ENCODE assay signal across 21 mouse cellular contexts in genomic region chr1:150027265-150027664, GRCm38 (mm10).
DNase-seq lines count a peak whose midpoint lies in the region; ATAC-seq and TF ChIP-seq lines count a peak whose summit lies in the region.
"Had no signal": no experiment of that assay in that cellular context is flagged by ENCODE, and none has a peak within 500 bp of the region (broad histone marks: within the 10 kb centered on the region; RNA-seq: fewer than 3 reads in every experiment).

No protein-coding gene starts in this region.

- H3K27me3 ChIP-seq in Patski: no peaks in the 10 kb centered on the region
- H3K27me3 ChIP-seq in stomach, postnatal 0 days (ENCODE audit: control insufficient read depth, insufficient read depth, low read length): no peaks in the 10 kb centered on the region
- H3K27me3 ChIP-seq: CH12.LX; embryonic facial prominence, embryonic 12.5 days; forebrain, embryonic 13.5 days had no signal

- 26% methylated on average over 5 of the region's 5 CpGs for WGBS in stomach, postnatal 0 days

- POLR2A ChIA-PET in Patski (lab: Charles Lee): no interaction called here

- H3K4me2 ChIP-seq in stomach, postnatal 0 days (replicated peaks; ENCODE audit: low read depth): no peak overlapping the region
- H3K4me2 ChIP-seq: embryonic facial prominence, embryonic 12.5 days; forebrain, embryonic 13.5 days; hindbrain, embryonic 14.5 days had no signal

- TF ChIP-seq CTCF in Patski (IDR thresholded peaks at IDR 0.05): no peak
- no peak for TF ChIP-seq CTCF in stomach, postnatal 0 days (IDR thresholded peaks at IDR 0.05; ENCODE audit: low read depth)

- no peak overlapping the region for H3K9ac ChIP-seq in stomach, postnatal 0 days (ENCODE audit: low read length)
- H3K9ac ChIP-seq: embryonic facial prominence, embryonic 12.5 days; forebrain, embryonic 13.5 days; hindbrain, embryonic 14.5 days had no signal

- peak; percentile 4 to 18 for DNase-seq in heart, adult 18-20 months
- no peak for DNase-seq in heart, postnatal 25 days (ENCODE audit: low spot score)
- peak; percentile 3 for DNase-seq in lung, postnatal 25 days (ENCODE audit: low spot score)
- no peak for DNase-seq in lung, postnatal 4 days
- no peak for DNase-seq in Patski (ENCODE audit: low read depth, low spot score)
- DNase-seq in stomach, postnatal 0 days (ENCODE audit: low spot score): no peak
- DNase-seq in left cerebral cortex, adult 8-10 months (ENCODE audit: low spot score in 2 of 2): no peak
- no peak for DNase-seq in natural killer cell, adult 2 months (ENCODE audit: low spot score in 2 of 2)
- DNase-seq: adrenal gland, postnatal 14 days; cerebellum, adult 11-12 months; cerebellum, adult 9-10 months; cerebellum, postnatal 25 days; gastrocnemius, adult 2 months; gastrocnemius, postnatal 25 days; kidney, adult 2 months had no signal

- no peaks in the 10 kb centered on the region for H3K9me3 ChIP-seq in stomach, postnatal 0 days (ENCODE audit: control insufficient read depth, low read length)
- H3K9me3 ChIP-seq: embryonic facial prominence, embryonic 12.5 days; forebrain, embryonic 13.5 days; hindbrain, embryonic 10.5 days had no signal

- H3K36me3 ChIP-seq in stomach, postnatal 0 days (ENCODE audit: control insufficient read depth, insufficient read depth, low read length): no peaks in the 10 kb centered on the region
- H3K36me3 ChIP-seq: embryonic facial prominence, embryonic 12.5 days; hindbrain, embryonic 10.5 days had no signal

- CTCF ChIA-PET in Patski (lab: Charles Lee): no interaction called here

- no peak overlapping the region for H3K4me3 ChIP-seq in stomach, postnatal 0 days (ENCODE audit: low read depth, low read length)
- H3K4me3 ChIP-seq: embryonic facial prominence, embryonic 12.5 days; forebrain, embryonic 13.5 days; gastrocnemius, adult 2 months; hindbrain, embryonic 10.5 days had no signal

- peak; percentile 79 for ATAC-seq in Patski
- ATAC-seq in stomach, postnatal 0 days (ENCODE audit: low FRiP score, low TSS enrichment): 0 out of 2 replicates have a peak, but pooled peaks have one; percentile 32
- ATAC-seq: forebrain, embryonic 13.5 days; intestine, embryonic 16.5 days had no signal

- intact Hi-C loops in heart, postnatal 25 days (cut with DNase I): no loop called here

- in situ Hi-C loops in Patski (cut with MboI; ENCODE audit: low pct_unique_long_range_greater_than_20kb): no loop called here

- TF ChIP-seq EP300 in stomach, postnatal 0 days (optimal IDR thresholded peaks at IDR 0.05): no peak

- no peak overlapping the region for H3K27ac ChIP-seq in stomach, postnatal 0 days (replicated peaks)
- H3K27ac ChIP-seq: embryonic facial prominence, embryonic 12.5 days; forebrain, embryonic 13.5 days; gastrocnemius, adult 2 months; hindbrain, embryonic 10.5 days; hindbrain, embryonic 14.5 days had no signal

- H3K4me1 ChIP-seq in stomach, postnatal 0 days (replicated peaks; ENCODE audit: control insufficient read depth, insufficient read depth): no peaks in the 10 kb centered on the region
- H3K4me1 ChIP-seq: embryonic facial prominence, embryonic 12.5 days; forebrain, embryonic 13.5 days; hindbrain, embryonic 10.5 days had no signal

Comparison
In these comparisons a context has a peak if more than half of its experiments do, and no peak if none do; other contexts are left out.
1. DNase-seq: peak in heart, adult 18-20 months (2 of 2) and lung, postnatal 25 days (single experiment); none in heart, postnatal 25 days (single experiment), lung, postnatal 4 days (0 of 2), Patski (single experiment), stomach, postnatal 0 days (single experiment), left cerebral cortex, adult 8-10 months (0 of 2) and natural killer cell, adult 2 months (0 of 2).